Mouse (Mus musculus) urinary bladder, postnatal 4 days (tissue): ENCODE results near the gene Ren1.
"Not testable (repeated sequence)": the region's sequence is repeated elsewhere in the genome, so short reads cannot be mapped to it uniquely, and the experiment has no call there.

Experiments used
- DNase-seq, 2 experiments: peaks; one replicate each; pipeline ENCODE4 v3.0.0; 2021 to 2022; ENCODE audit warnings: low spot score in 2 of 2

Ren1 gene

DNA sequence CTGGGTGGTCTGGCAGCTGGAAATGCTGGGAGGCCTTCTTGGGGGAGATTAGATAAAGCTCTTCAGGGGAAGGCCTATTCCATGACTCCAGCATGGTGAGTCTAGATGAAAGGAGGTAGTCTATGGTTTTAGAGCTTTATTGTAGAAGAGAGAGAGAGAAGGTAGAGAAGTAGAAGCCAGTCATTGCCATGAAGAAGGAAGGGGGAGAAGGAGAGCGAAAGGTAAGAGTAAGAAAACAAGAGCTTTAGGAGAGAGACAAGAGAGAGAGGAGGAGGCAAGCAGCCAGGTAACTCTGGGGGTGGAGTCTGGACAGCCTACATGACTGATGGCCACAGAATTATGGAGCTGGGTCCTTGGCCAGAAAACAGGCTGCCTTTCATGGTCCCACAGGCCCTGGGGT lies at the start of gene Ren1:
Gene Ren1, plus strand, starts transcription at position 301 of the 400 bp plus-strand sequence.
- no peak for DNase-seq

DNA sequence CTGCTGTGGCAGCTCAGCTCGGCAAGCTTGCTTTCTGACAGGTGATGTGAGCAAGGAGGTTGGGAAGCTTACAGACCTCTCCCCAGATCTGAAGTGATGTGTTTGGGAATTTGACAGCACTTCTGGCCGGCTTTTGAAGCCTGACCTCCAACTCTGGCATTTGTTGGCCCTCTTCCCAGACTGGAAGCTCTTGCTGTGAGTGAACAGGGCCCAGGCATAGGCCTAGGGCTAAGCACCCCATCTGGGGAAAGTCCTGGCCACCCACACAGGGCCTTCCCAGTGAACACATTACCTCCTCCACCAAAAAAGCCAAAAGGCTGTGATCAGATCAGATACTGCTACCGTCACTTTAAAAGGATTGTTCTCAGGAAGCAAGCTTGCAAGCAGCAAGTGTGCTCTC lies 47.8 kb upstream of the Ren1 start:
- DNase-seq: no peak

DNA sequence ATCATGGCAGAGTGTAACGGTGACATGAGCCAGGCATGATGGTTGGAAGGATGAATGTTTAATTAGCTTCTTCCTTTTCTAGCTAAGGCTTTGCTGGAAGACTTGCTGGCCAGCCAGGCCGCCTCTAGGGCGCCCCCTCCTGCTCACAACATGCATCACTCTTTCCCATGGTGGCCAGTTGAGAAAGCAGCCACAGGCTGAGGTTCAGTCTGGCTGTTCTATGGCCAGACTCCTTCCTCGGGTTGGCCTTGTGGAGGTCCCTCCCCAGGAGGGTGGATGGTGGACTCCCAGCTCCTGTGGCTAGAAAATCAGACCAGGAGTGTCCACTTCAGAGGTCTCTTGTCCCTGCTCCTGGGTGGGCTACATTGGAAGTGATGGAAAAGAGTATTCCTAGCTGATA lies 43.5 kb upstream of the Ren1 start:
- peak; percentile 75 to 79 for DNase-seq

DNA sequence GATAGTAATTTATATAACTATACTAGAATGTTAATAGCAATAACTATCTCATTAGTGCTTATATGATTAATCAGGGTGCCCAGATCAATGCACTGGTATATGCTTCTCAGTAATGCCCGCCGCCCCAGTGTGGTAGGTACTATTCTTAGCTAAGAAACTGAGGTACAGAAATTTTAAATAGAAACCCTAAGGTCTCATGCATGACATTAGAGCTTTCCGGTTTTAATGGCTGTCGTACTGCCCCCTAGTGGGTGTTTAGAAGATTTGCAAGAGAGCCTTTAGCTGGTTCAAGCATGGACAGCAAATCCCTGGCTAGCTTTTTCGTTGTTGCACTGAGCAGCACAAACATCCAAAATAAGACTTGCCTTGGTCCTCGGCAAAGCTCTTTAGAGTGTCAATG lies 43.0 kb upstream of the Ren1 start:
- no peak for DNase-seq

DNA sequence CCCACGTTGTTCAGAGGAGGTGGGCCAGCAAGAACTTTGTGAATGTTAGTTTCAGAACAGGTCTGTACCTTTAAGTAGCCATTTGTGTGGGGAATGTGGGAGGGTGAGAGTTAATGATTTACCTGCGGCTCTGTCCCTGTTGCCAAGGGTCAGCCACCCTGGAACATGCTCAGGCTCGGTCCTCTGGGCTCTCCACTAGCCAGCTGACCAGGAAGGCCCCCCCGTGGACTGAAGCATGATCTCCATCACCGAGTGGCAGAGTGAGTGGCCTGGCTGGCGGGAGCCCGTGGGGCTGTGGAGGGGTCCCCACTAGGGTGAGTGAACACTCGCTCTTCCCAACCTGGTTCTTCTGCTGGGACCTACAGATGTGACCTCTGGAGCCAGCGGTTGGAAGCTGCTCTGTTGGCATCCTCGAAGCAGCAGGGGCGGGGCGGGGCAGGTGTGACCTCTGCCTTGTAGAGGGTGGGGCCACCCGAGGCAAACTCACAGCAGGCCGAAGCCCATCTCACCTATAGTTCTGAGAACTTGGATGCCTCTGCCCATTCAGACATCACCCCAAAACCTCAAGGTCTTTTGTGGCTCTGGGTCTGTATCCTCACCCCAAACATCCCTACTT lies 40.5 kb upstream of the Ren1 start, which contains the start of gene Golt1a:
Gene Golt1a, plus strand, starts transcription at position 149 of the 616 bp plus-strand sequence.
- DNase-seq: no peak

DNA sequence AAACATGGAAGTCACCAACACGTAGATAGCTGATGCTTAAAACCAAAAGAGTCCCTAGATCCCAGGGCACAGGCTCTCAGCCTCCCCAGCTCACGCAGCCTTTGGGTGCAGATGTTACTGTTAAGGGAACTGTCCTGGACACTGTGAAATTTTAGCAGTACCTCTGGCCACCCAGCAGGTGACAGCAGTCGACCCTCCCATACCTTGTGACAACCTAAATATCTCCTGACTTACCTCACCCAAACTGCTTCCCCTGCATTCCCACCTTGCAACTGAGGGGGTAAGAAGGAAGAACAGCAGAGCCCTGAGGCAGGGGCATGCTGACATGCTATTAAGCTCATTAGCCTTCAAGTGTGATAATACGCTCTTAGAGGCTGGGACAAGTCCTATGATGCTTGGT lies 39.1 kb upstream of the Ren1 start:
- DNase-seq: no peak

DNA sequence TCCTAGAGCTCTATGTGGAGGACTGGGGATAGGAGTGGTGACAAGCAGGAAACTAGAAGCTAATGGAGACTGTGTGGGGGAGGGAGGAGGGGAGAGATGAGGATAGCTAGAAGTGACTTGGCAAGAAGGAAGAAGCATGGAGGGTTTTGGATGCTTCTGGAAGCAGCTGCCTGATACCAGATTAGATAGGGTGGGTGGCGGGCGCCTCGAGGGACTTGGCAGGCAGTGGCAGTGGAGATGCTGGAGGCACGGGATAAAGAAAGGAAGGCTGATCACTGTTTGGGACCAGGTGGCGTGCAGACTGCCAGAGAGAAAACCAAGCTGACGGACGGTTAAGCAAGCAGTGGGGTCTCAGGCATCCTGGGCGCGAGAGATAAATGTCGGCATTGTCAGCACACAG lies 38.4 kb upstream of the Ren1 start:
- no peak for DNase-seq

DNA sequence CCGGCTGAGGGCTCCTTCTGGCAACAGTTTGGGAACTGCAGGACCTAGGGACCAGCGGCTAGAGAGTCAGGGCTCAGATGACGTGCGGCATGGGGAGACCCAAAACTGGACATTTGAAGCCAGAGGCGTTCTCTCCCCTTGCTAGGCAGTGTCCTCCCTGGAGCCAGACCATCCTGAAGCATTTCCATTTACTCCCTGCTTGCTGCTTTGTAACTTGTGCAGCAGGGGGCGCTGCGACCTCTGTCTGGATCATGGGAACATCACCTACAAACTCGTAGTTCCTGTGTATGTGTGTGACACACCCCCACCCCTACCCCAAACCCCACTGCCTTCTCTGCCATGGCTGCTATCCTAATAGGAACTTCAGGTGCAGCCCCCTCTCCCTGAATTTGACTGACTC lies 35.9 kb upstream of the Ren1 start:
- no peak for DNase-seq

DNA sequence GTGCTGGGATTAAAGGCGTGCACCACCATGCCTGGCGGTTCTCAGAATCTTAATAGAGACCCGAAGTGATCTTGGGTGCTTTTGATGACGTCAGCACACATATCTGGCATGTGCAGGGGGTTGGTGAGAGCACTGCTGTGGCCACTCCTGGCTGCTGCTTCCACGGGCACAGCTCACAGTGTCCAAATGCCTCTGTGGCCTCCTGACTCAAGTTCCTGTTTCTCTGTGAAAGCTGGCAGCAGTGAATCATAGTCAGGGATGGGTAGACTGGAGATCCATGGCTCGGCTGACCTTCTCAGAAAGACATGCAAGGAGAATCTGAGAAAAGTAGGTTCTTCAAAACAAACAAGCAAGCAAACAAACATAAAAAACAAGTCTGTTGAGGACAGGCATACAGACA lies 34.5 kb upstream of the Ren1 start:
- DNase-seq: no peak

DNA sequence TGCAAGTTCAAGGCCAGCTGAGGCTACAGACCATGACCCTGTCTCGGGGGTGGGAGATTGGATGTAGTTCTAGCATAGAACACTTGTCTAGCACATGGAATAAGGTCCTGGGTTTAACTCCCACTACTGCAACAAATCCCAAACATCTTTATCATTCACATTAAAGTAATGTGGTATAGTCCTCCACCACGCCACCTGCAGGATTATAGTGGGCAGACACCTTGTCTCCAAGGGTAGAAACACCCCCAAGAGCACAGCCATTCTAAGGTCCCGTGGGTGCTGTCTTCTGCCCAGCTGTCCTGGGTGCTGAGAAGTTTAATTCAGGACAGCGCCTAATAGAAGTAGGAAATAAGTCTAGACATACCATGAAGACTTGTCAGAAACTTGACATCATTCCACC lies 33.7 kb upstream of the Ren1 start:
- DNase-seq: no peak

DNA sequence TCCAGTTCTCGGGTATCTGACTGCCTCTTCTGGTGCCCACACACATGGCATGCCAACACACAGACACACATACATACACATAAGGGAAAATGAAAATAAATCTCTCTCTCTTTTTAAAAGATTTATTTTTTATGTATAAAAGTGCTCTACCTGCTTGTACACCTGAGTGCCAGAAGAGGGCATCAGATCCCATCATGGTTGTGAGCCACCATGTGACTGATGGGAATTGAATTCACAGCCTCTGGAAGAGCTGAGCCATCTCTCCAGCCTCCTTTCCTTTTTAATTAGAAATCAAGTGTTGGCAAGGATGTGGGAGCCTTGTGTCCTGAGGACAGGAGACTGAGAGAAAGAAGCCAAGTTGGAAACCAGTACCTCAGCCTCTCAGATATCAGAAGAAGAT lies 33.2 kb upstream of the Ren1 start:
- DNase-seq: no peak

DNA sequence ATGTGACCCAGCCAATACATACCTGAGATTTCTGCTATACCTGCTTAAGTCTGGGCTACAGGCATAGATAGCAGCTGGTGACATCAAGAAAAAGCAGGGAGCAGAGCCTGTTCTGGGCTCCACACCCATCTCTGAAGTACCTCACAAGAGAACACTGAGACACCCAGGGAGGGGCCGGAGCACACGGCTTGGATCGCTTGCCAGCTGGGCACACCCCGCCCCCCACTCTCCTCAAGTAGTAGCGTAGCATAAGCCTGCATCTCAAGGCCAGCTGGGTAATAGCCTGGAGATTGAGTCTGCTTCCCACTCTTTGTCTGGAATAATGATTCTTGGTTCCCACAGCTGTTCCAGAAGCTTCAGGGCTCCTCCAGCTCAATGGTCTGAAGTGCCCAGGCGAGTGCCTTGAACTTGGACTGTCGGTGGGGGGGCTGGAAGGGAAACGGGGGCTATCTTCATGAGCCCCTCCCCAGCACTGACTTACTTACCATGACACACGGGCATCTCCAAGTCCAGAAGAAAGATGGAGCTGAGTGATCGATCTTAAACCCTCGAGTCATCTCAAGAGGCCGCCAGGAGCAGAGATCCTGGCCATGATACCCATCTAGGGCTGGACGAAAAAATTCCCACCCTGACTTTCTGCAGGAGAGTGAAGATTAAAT lies 28.9 kb upstream of the Ren1 start, which contains the start of gene Kiss1:
Gene Kiss1, plus strand, starts transcription at position 609 of the 659 bp plus-strand sequence.
- no peak for DNase-seq

DNA sequence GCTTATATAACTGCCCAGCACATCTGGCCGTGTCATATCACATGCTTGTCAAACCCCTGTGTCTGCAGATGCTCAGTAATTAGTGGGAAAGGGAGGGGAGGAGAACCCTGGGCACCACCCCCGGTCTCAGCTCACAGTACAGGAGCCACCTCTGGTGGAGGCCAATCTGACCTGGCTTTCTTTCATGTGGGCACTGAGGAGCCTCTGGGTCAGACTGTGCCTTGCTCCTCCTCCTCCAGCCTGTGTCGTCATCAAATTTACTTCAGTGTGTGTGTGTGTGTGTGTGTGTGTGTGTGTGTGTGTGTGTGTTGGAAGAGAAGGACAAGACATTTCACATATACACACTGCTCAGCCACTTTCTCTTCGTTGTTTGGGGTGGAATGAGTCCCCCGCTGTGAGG lies 27.0 kb upstream of the Ren1 start:
- DNase-seq: no peak

DNA sequence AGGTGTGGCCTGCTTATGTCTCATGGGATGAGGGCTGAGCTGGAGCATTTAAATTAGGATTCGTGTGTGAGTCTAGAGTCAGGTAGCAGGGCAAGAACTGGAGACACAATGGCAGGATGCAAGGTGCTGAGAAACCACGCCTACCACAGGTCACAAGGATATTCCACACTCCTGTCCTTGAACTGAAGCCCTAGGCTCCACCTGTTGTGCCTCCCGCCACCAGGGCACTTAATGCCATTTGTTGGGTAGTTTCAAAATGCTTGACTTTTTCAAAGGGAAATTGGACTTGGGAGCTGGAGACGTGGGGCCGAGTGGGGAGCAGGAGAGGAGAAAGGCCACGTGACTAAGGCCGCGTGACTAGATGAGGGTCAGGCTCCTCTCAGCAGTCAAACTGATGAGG lies 24.4 kb upstream of the Ren1 start:
- no peak for DNase-seq

DNA sequence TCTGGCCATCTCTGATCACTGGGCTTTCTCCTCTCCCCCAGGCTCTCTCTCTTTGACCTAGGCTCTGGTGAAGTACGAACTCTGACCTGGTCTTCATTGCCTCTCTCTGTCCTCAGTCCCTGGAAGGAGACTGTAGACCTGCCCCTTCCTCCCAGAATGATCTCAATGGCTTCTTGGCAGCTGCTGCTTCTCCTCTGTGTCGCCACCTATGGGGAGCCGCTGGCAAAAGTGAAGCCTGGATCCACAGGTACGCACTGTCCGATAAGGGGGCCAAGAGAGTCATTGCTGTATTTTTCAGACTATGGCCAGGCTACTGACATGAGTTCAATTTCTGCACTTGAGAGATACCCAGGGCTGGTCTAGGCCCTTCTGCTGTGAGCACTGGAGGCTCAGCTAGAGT lies 23.2 kb upstream of the Ren1 start:
- DNase-seq: no peak

DNA sequence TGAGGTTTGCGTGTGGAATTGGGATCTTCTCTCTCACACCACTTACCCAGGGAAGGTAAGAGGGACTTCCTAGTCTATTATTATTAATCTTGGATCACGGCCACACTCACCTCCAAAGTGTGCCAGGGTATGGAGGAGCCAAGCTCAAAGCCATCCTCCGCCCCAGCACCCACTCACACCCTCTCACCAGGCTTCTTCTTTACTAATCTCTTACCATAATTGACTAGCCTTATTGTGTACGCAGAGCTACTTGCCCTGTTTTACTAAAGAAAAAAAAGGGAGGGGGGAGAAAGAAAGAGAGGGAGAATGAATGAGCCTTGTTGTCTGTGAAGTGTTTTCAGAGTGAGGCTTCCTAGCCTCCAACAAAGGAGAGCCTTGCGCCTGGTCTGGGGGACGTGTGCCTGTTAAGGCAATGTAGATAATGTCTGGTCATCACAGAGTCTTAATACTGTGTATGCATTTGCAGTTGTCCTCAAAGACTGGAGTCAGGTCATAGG lies 22.0 kb upstream of the Ren1 start:
- DNase-seq: no peak

DNA sequence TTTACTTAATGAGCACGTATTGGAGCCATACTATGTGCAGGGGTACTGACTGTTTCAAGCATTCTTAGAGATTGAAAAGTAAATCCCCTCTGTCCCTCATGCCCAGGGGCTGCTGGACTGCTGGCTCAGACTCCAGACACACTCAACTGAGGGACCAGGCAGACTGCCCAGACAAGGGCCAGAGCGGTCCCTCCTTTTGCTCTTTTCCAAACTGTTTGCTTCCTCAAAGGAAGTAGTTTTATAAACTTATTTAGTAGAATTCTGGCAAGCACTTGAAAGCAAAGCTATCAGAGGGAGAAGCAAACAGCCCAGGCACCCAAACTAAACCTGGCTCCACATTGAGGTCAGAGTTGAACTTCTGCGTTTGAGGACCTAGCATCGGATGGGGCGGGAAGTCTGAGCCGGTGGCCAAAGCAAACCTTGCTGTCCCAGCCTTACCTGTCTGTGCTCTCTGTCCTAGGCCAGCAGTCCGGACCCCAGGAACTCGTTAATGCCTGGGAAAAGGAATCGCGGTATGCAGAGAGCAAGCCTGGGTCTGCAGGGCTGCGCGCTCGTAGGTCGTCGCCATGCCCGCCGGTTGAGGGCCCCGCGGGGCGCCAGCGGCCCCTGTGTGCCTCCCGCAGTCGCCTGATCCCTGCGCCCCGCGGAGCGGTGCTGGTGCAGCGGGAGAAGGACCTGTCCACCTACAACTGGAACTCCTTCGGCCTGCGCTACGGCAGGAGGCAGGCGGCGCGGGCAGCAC lies 21.2 kb upstream of the Ren1 start:
- DNase-seq: no peak

DNA sequence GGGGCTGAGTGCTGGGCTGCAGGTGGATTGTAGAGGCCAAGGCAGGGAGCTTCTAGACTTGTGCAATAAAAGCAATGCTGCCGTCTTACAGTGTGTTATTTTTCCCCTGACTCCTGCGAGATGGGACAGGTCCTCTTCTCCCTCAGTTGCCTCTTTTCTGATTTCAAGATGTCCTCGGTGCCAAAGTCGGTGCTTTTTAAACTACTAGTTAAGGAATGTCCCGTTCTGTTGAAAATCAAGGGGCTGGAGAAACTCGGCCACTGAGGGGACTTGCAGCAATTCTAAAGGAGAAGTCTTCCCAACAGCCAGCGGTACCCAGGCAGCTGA lies 20.7 kb upstream of the Ren1 start:
- DNase-seq: no peak

DNA sequence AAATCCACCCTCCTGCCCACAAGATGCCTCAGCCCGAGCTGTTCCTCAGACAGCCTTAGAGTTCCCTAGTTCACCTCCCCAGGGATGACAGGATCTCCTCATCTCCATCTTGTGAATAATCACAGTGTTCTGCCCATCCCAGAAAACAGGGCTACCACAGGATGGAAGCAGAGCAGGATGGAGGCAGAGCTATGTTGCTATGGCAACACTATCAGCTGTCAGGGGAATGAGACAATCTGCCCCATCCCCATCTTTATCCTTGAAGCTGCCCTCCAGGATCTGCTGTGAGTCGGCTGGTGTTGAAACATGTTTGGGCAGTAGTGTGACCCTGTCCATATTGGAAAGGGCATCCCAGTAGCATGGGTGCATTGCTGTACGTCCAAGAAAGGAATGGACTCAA lies 19.2 kb upstream of the Ren1 start:
- no peak for DNase-seq

DNA sequence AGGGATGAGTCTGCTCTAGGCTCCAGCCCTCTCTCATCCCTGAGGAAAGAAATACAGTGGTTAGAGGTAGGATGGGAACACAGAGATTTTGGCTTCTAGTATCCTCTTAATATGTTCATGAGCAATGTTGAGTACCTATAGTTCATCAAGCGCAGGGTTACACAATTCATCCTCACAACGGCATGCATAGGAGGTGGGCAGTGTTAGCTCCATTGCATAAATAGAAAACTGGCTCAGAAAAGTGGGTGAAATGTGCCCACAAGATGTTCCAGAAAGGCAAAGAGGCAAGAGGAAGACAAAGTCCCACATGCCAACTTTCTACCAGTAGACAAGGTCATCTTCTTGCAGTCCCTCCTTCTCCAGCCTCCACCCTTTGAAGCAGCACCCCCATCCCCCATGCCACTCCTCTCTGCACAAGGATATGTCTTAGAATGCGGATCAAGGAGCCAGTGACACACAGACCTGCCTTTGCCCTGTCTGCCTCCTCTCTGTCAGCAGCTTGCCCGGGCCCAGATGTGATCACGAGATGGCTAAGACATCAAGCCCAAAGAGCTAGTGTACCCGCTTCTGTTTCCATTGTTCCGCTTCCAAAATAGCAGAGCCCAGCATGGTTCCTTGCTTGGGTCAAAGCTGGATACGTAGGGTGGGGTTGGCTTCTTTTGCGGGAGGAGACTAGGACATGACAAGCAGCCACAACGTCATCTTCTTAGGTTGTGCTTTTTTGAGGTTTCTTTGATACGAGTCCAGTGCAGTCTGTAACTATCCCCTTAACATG lies 17.5 kb upstream of the Ren1 start:
- DNase-seq: no peak

DNA sequence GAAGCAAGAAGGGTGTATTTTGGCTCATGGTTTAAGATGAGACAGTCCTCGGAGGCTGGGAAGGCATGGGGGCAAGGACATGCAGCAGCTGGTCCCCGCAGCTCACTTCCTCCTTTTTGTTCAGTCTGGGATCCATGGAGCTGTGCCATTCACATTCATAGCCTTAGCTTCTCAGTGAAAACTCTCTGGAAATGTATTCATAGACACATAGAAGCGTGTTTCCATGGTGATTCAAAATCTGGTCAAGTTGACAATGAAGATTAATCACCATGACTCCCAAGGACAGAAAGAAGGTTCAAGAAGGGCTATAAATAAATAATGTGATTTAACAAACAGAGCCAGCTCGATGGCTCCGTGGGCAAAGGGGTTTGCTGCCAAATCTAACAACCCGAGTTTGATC lies 16.4 kb upstream of the Ren1 start:
- DNase-seq: no peak

DNA sequence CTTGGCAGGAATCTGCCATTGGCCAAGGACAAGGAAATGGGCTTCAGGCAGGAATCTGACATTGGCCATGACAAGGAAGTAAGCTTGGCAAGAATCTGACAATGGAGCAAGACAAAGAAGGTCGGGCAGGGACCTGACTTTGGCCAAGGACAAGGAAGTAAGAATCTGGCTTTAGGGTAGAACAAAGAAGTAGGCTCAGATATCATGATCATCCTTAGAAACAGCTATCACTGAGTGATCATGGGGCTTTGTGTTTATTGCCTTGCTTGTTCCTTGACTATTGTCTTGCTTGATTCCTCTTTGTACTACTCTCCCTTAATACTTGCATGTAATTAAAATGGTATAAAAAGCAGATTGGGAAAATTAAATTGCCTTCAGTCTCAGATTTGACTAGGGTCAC lies 9.9 kb upstream of the Ren1 start:
- not testable (repeated sequence) for DNase-seq
